ENCODE assay signal across 9 mouse cellular contexts in the genomic region with DNA sequence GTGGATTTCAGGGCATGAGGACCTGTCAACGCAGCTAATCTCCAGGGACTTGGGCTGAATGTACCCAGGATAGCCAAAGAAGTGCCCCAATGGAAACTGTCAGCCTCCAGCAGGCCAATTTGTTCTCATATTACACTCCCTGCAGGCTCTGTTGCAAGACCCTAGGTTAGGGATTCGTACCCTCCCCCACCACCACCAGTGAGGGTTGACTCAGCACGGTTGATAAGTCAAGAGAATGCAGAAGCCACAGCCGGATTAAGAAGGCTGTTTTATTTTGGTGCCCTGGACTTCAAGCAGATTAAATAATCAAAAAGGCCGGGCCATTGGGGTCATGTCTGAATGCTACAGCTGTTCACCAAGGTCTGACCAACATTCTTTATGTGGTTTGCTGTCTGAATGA. TPM values are rescaled to one million over a fixed set of nuclear protein-coding genes. Genes with fewer than 3 reads are reported as not detected.
DNase-seq lines count a peak whose midpoint lies in the region; ATAC-seq and TF ChIP-seq lines count a peak whose summit lies in the region.
"Had no signal": no experiment of that assay in that cellular context is flagged by ENCODE, and none has a peak within 500 bp of the region (broad histone marks: within the 10 kb centered on the region; RNA-seq: fewer than 3 reads in every experiment).

A gene (plus strand): TSS at position 326 of the 400 bp plus-strand sequence.

- ATAC-seq in midbrain, embryonic 11.5 days (ENCODE audit: low FRiP score), result peak; percentile 93
- no peak for ATAC-seq in midbrain, postnatal 0 days (ENCODE audit: low FRiP score)
- ATAC-seq in embryonic facial prominence, embryonic 14.5 days (ENCODE audit: low read depth), result peak; percentile 65; the same call in 1 of the 2 replicates
- peak; percentile 93 for ATAC-seq in heart, postnatal 0 days (ENCODE audit: insufficient read depth, low read depth)
- ATAC-seq in neural tube, embryonic 11.5 days (ENCODE audit: insufficient read depth, low FRiP score, low TSS enrichment), result no peak
- ATAC-seq in forebrain, embryonic 15.5 days (replicated peaks), result no peak

- peaks cover 29% of the 10 kb centered on the region for H3K4me1 ChIP-seq in midbrain, embryonic 11.5 days (ENCODE audit: control insufficient read depth, insufficient read depth, low read length)
- 0 out of 2 replicates have a peak, but pooled peaks cover 4% of the 10 kb centered on the region for H3K4me1 ChIP-seq in midbrain, postnatal 0 days (ENCODE audit: insufficient read depth, low read length)
- peaks cover 21% of the 10 kb centered on the region for H3K4me1 ChIP-seq in embryonic facial prominence, embryonic 14.5 days (ENCODE audit: control insufficient read depth, insufficient read depth, low read length)
- H3K4me1 ChIP-seq in heart, postnatal 0 days (ENCODE audit: control insufficient read depth, insufficient read depth), result peaks cover 17% of the 10 kb centered on the region
- no peaks in the 10 kb centered on the region for H3K4me1 ChIP-seq in neural tube, embryonic 11.5 days (ENCODE audit: control insufficient read depth, insufficient read depth, low read length)
- peaks cover 6% of the 10 kb centered on the region for H3K4me1 ChIP-seq in forebrain, embryonic 15.5 days
- H3K4me1 ChIP-seq: megakaryocyte, embryonic 14.5 days had no signal

- DNase-seq in midbrain, embryonic 11.5 days (ENCODE audit: low spot score, missing footprints), result peak; percentile 96
- no peak for DNase-seq in midbrain, postnatal 0 days (ENCODE audit: low spot score)
- DNase-seq in embryonic facial prominence, embryonic 14.5 days (ENCODE audit: low spot score), result peak; percentile 78
- peak; percentile 88 for DNase-seq in heart, postnatal 0 days (ENCODE audit: low spot score)
- peak; percentile 39 for DNase-seq in neural tube, embryonic 11.5 days (ENCODE audit: low spot score)
- no peak for DNase-seq in left cerebral cortex, postnatal 14 days (ENCODE audit: low spot score in 2 of 2)
- no peak for DNase-seq in layer of hippocampus, postnatal 36 days

- H3K36me3 ChIP-seq in midbrain, embryonic 11.5 days (ENCODE audit: control insufficient read depth, insufficient read depth, low read length), result no peaks in the 10 kb centered on the region
- no peaks in the 10 kb centered on the region for H3K36me3 ChIP-seq in midbrain, postnatal 0 days (ENCODE audit: insufficient read depth, low read length)
- no peaks in the 10 kb centered on the region for H3K36me3 ChIP-seq in embryonic facial prominence, embryonic 14.5 days (ENCODE audit: control insufficient read depth, insufficient read depth, low read length)
- H3K36me3 ChIP-seq in heart, postnatal 0 days (replicated peaks; ENCODE audit: control insufficient read depth, insufficient read depth, low read length), result no peaks in the 10 kb centered on the region
- H3K36me3 ChIP-seq in neural tube, embryonic 11.5 days (ENCODE audit: control insufficient read depth, insufficient read depth, low read length), result no peaks in the 10 kb centered on the region
- no peaks in the 10 kb centered on the region for H3K36me3 ChIP-seq in forebrain, embryonic 15.5 days

- H3K27me3 ChIP-seq in midbrain, embryonic 11.5 days (ENCODE audit: control insufficient read depth, insufficient read depth, low read length), result no peaks in the 10 kb centered on the region
- H3K27me3 ChIP-seq in midbrain, postnatal 0 days (ENCODE audit: insufficient read depth, low read length), result no peaks in the 10 kb centered on the region
- no peaks in the 10 kb centered on the region for H3K27me3 ChIP-seq in embryonic facial prominence, embryonic 14.5 days (replicated peaks; ENCODE audit: control insufficient read depth, insufficient read depth, low read length)
- H3K27me3 ChIP-seq in heart, postnatal 0 days (ENCODE audit: control insufficient read depth, insufficient read depth, low read length), result peaks cover 6% of the 10 kb centered on the region; the same call in 1 of the 2 replicates
- no peaks in the 10 kb centered on the region for H3K27me3 ChIP-seq in neural tube, embryonic 11.5 days (ENCODE audit: control insufficient read depth, insufficient read depth, low read length)
- H3K27me3 ChIP-seq in forebrain, embryonic 15.5 days, result no peaks in the 10 kb centered on the region
- H3K27me3 ChIP-seq: megakaryocyte, embryonic 14.5 days had no signal

- intact Hi-C loops in left cerebral cortex, postnatal 14 days (cut with DNase I), result no loop called here

- H3K4me3 ChIP-seq in midbrain, embryonic 11.5 days (ENCODE audit: low read depth, low read length), result peak within 1 kb of the TSS; percentile 3; the same call in 1 of the 2 replicates
- H3K4me3 ChIP-seq in midbrain, postnatal 0 days (ENCODE audit: low read depth, low read length), result no peak within 1 kb of the TSS
- H3K4me3 ChIP-seq in embryonic facial prominence, embryonic 14.5 days (ENCODE audit: low read depth, low read length), result no peak within 1 kb of the TSS
- H3K4me3 ChIP-seq in heart, postnatal 0 days (ENCODE audit: low read depth, low read length), result peak within 1 kb of the TSS; percentile 25
- no peak within 1 kb of the TSS for H3K4me3 ChIP-seq in neural tube, embryonic 11.5 days (ENCODE audit: low read depth, low read length)
- no peak within 1 kb of the TSS for H3K4me3 ChIP-seq in forebrain, embryonic 15.5 days
- H3K4me3 ChIP-seq: megakaryocyte, embryonic 14.5 days had no signal

- peak within 1 kb of the TSS; percentile 77 for H3K27ac ChIP-seq in midbrain, embryonic 11.5 days (ENCODE audit: low read depth, low read length)
- no peak within 1 kb of the TSS for H3K27ac ChIP-seq in midbrain, postnatal 0 days (ENCODE audit: low read depth, low read length)
- no peak within 1 kb of the TSS for H3K27ac ChIP-seq in embryonic facial prominence, embryonic 14.5 days (replicated peaks; ENCODE audit: low read depth, low read length)
- H3K27ac ChIP-seq in heart, postnatal 0 days (ENCODE audit: low read depth), result peak within 1 kb of the TSS; percentile 59
- H3K27ac ChIP-seq in neural tube, embryonic 11.5 days (ENCODE audit: low read depth, low read length), result no peak within 1 kb of the TSS
- no peak within 1 kb of the TSS for H3K27ac ChIP-seq in forebrain, embryonic 15.5 days (replicated peaks)

- 2% methylated on average over 5 of the region's 5 CpGs for WGBS in midbrain, embryonic 11.5 days
- 9% methylated on average over 5 of the region's 5 CpGs for WGBS in midbrain, postnatal 0 days
- 22% methylated on average over 5 of the region's 5 CpGs for WGBS in embryonic facial prominence, embryonic 14.5 days
- 10% methylated on average over 5 of the region's 5 CpGs for WGBS in heart, postnatal 0 days
- WGBS in neural tube, embryonic 11.5 days, result 17% methylated on average over 5 of the region's 5 CpGs
- WGBS in forebrain, embryonic 15.5 days, result 7% methylated on average over 5 of the region's 5 CpGs

- peak within 1 kb of the TSS; percentile 6; the same call in 1 of the 2 replicates for H3K9ac ChIP-seq in midbrain, embryonic 11.5 days (ENCODE audit: low read length)
- no peak within 1 kb of the TSS for H3K9ac ChIP-seq in midbrain, postnatal 0 days (replicated peaks; ENCODE audit: low read length, poor library complexity, severe bottlenecking)
- no peak within 1 kb of the TSS for H3K9ac ChIP-seq in embryonic facial prominence, embryonic 14.5 days (ENCODE audit: low read depth, low read length)
- no peak within 1 kb of the TSS for H3K9ac ChIP-seq in heart, postnatal 0 days (replicated peaks; ENCODE audit: low read depth, low read length)
- H3K9ac ChIP-seq in neural tube, embryonic 11.5 days (ENCODE audit: low read length), result no peak within 1 kb of the TSS
- H3K9ac ChIP-seq in forebrain, embryonic 15.5 days (replicated peaks), result no peak within 1 kb of the TSS

- no peak for TF ChIP-seq CTCF in midbrain, postnatal 0 days (IDR thresholded peaks at IDR 0.05)
- TF ChIP-seq CTCF in heart, postnatal 0 days (IDR thresholded peaks at IDR 0.05; ENCODE audit: low read depth), result no peak

- TF ChIP-seq EP300 in heart, postnatal 0 days (IDR thresholded peaks at IDR 0.05; ENCODE audit: low read depth), result 0 out of 2 replicates have a peak, but pooled peaks have one; percentile 44

- H3K9me3 ChIP-seq in midbrain, embryonic 11.5 days (ENCODE audit: control insufficient read depth, low read length), result no peaks in the 10 kb centered on the region
- no peaks in the 10 kb centered on the region for H3K9me3 ChIP-seq in midbrain, postnatal 0 days (ENCODE audit: low read length)
- no peaks in the 10 kb centered on the region for H3K9me3 ChIP-seq in embryonic facial prominence, embryonic 14.5 days (ENCODE audit: control insufficient read depth, low read length)
- H3K9me3 ChIP-seq in heart, postnatal 0 days (replicated peaks; ENCODE audit: control insufficient read depth, low read length), result no peaks in the 10 kb centered on the region
- no peaks in the 10 kb centered on the region for H3K9me3 ChIP-seq in neural tube, embryonic 11.5 days (ENCODE audit: control insufficient read depth, low read length)
- H3K9me3 ChIP-seq in forebrain, embryonic 15.5 days, result no peaks in the 10 kb centered on the region

- H3K4me2 ChIP-seq in midbrain, embryonic 11.5 days, result peak within 1 kb of the TSS; percentile 23
- H3K4me2 ChIP-seq in midbrain, postnatal 0 days (ENCODE audit: low read depth, low read length, poor library complexity, severe bottlenecking), result no peak within 1 kb of the TSS
- no peak within 1 kb of the TSS for H3K4me2 ChIP-seq in embryonic facial prominence, embryonic 14.5 days (ENCODE audit: low read depth, low read length)
- H3K4me2 ChIP-seq in heart, postnatal 0 days (ENCODE audit: low read depth, low read length), result peak within 1 kb of the TSS; percentile 43
- no peak within 1 kb of the TSS for H3K4me2 ChIP-seq in neural tube, embryonic 11.5 days (ENCODE audit: low read depth)
- H3K4me2 ChIP-seq in forebrain, embryonic 15.5 days (replicated peaks), result no peak within 1 kb of the TSS

RNA-seq across cellular contexts. Expression of the gene that starts here (rescaled TPM):
- polyA plus RNA-seq in midbrain, embryonic 11.5 days (2014; fragmentation: Nextera tagmentation; extraction: Ambion mirVana), result 5.8 and 6.2 TPM in 2 replicates
- total RNA-seq in midbrain, postnatal 0 days (2014; rRNA removed), result not detected in 2 replicates
- 0.12 TPM in 2 replicates for polyA plus RNA-seq in midbrain, postnatal 0 days (2015; fragmentation: Nextera tagmentation; extraction: Ambion mirVana)
- polyA plus RNA-seq in embryonic facial prominence, embryonic 14.5 days (2014; fragmentation: Nextera tagmentation; extraction: Ambion mirVana), result 1.5 and 2.2 TPM in 2 replicates
- total RNA-seq in heart, postnatal 0 days (2014; rRNA removed; ENCODE audit: low replicate concordance), result 4.2 and 4.8 TPM in 2 replicates
- 3.2 and 4.8 TPM in 2 replicates for polyA plus RNA-seq in heart, postnatal 0 days (2015; fragmentation: Nextera tagmentation; extraction: Ambion mirVana)
- 0.20 and 0.39 TPM in 2 replicates for polyA plus RNA-seq in neural tube, embryonic 11.5 days (2014; fragmentation: Nextera tagmentation; extraction: Ambion mirVana)
- total RNA-seq in left cerebral cortex, postnatal 14 days (2021), result not detected
- 0.18 and 0.33 TPM in 2 replicates for polyA plus RNA-seq in forebrain, embryonic 15.5 days (2015; fragmentation: Nextera tagmentation; extraction: Ambion mirVana)
- not detected for total RNA-seq in layer of hippocampus, postnatal 36 days (2021)

Comparison
In these comparisons a context has a peak if more than half of its experiments do, and no peak if none do; other contexts are left out.
1. ATAC-seq: peak in midbrain, embryonic 11.5 days (single experiment), embryonic facial prominence, embryonic 14.5 days (single experiment) and heart, postnatal 0 days (single experiment); none in midbrain, postnatal 0 days (single experiment), neural tube, embryonic 11.5 days (single experiment) and forebrain, embryonic 15.5 days (single experiment).
2. DNase-seq: peak in midbrain, embryonic 11.5 days (single experiment), embryonic facial prominence, embryonic 14.5 days (single experiment) and heart, postnatal 0 days (single experiment); none in midbrain, postnatal 0 days (single experiment), left cerebral cortex, postnatal 14 days (0 of 2) and layer of hippocampus, postnatal 36 days (0 of 2).
3. H3K27ac ChIP-seq: peak in midbrain, embryonic 11.5 days (single experiment) and heart, postnatal 0 days (single experiment); none in midbrain, postnatal 0 days (single experiment), embryonic facial prominence, embryonic 14.5 days (single experiment), neural tube, embryonic 11.5 days (single experiment) and forebrain, embryonic 15.5 days (single experiment).
4. H3K4me2 ChIP-seq: peak in midbrain, embryonic 11.5 days (single experiment) and heart, postnatal 0 days (single experiment); none in midbrain, postnatal 0 days (single experiment), embryonic facial prominence, embryonic 14.5 days (single experiment), neural tube, embryonic 11.5 days (single experiment) and forebrain, embryonic 15.5 days (single experiment).
5. H3K4me3 ChIP-seq: peak in midbrain, embryonic 11.5 days (single experiment) and heart, postnatal 0 days (single experiment); none in midbrain, postnatal 0 days (single experiment), embryonic facial prominence, embryonic 14.5 days (single experiment), neural tube, embryonic 11.5 days (single experiment) and forebrain, embryonic 15.5 days (single experiment).
6. Peak in DNase-seq in neural tube, embryonic 11.5 days; RNA of the gene not detected or under 1 TPM.